Mouse (Mus musculus): ENCODE results near the gene Faim2. TPM values are rescaled to one million over a fixed set of nuclear protein-coding genes. Genes with fewer than 3 reads are reported as not detected.

Gene Faim2
- total RNA-seq (2021) = under 1 TPM; 0.05 to 0.26 TPM
- long read RNA-seq, experiment 1 = 0 reads
- long read RNA-seq, experiment 2 = 0 reads

- DNase-seq = no peak
- intact Hi-C loops (cut with DNase I) = no loop called here
These were observed at the start of gene Faim2 for GRCm38 (mm10) chr15:99527629-99528353. Gene Faim2 (minus strand): TSS chr15:99528165.

GRCm38 (mm10) chr15:99569123-99569522 lies 41.2 kb upstream of the Faim2 start:
- intact Hi-C loops (cut with DNase I) = no loop called here
- no peak for DNase-seq

DNA sequence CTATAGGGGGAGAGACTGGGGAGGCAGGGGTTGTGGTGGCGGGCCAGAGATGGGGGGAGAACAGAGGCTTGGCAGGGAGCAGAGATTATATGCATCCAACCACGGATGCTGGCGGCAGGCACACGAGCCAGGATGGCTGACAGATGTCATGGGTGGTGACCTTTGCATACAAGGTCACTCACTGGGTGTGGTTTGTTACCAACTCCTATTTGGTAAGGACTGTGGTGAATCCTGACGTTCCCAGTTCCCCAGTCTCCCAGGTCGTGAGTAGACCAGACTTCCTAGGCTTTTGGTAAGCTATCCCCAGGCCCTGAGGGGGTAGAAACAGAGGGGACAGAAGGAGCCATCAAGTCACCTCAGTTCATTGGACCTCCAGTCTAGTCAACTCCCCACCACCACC lies 40.7 kb upstream of the Faim2 start:
- DNase-seq = no peak
- intact Hi-C loops (cut with DNase I) = no loop called here

DNA sequence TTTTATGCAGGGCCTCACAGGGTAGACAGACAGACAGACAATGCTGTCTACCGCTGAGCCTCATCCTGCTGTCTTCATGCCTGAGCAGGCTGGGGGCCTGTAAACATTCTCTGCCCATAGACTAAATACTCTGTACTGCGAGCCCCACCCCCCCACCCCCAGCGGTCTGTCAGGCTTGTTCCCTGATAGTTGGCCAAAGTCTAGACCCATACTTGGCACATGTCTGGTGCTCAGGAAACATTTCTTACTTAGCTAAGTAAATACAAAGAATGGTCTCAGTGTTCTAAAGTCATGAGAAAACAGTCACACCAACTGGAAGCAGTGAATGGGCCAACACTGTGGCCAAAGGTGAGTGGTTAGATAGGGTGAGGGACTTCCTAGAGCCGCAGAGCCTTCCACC lies 39.4 kb upstream of the Faim2 start:
- intact Hi-C loops (cut with DNase I) = no loop called here
- no peak for DNase-seq

- intact Hi-C loops (cut with DNase I) = no loop called here
- DNase-seq = no peak
These were observed 32.3 kb upstream of the Faim2 start for GRCm38 (mm10) chr15:99560246-99560645.

GRCm38 (mm10) chr15:99558947-99559346 lies 31.0 kb upstream of the Faim2 start:
- intact Hi-C loops (cut with DNase I) = no loop called here
- no peak for DNase-seq

DNA sequence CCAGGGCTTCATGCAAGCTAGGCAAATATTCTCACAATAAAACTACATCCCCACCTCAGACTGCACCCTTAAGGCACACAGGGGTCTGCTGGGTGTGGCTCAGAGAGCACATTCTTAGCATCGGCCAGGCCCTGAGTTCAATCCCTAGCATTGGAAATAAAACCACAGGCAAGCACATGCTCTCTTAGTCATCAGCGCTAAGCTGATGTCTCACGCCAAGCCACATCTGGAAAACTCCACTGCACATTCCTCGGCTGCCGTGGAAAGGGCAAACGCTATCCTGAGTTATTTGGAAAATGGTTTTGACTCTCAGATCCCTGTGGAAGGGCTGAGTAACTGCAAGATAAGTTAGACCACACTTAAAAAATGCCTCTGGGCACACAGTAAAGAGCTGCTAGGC lies 25.8 kb upstream of the Faim2 start:
- intact Hi-C loops (cut with DNase I) = no loop called here
- DNase-seq = no peak

- DNase-seq = no peak
- intact Hi-C loops (cut with DNase I) = no loop called here
These were observed 21.9 kb upstream of the Faim2 start for GRCm38 (mm10) chr15:99549901-99550300.

DNA sequence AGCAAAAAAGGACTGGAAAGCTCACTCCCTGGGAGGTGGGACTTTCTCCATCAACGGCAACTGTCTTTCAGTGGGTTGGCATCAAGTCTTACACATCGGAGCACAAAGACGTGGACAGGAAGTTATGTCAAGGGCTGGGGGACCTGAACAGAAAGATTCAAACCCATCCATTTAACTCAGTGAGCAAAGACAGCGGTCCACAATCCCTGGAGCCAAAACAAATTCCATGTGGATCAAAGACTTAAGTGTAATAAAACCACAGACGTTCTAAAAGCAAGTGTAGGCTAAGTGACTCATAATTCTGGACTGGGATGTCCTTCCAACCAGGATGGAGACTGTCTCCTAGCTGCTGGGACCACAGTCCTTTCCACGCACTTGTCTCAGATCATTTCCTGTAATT lies 19.8 kb upstream of the Faim2 start:
- intact Hi-C loops (cut with DNase I) = no loop called here
- DNase-seq = no peak

DNA sequence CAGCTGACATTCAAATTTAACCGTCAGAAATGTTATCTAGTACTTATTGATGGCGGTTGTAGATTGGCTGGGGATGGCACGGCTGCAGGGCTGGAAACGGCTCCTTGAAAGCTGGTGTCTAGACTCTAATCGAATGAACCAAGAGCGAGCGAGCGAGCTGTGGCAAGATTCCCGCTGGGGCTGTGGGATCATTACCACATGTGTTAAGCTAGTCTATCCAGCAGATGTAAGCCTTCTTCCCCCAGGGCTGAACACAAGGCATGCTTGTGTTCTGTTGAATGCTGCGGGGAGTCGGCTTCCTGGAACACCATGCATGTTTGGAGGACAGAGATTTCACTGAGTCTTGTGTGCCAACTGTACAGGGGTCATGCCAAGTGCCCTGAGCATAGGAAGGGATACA lies 18.6 kb upstream of the Faim2 start:
- intact Hi-C loops (cut with DNase I) = no loop called here
- no peak for DNase-seq

DNA sequence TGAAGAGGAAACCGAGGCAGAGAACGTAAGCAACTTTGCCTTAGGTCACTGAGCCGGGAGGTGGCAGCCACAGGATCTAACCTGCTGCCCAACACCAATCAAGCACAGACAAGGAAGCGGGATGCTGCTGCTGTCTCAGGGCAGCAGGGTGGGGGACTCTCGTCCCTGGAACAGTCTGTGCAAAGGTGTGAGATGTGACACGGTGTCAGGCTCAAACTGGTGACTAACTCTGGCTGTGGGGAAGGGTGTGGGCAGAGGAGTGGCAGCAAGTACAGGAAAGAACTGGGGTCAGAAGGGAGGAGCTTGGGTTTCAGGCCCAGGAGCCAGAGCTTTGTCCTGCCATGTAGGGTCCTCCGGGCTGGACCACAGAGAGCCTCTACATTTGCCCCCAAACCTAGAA lies 16.1 kb upstream of the Faim2 start:
- DNase-seq = no peak
- intact Hi-C loops (cut with DNase I) = no loop called here

- intact Hi-C loops (cut with DNase I) = no loop called here
- DNase-seq = no peak
These were observed 11.9 kb upstream of the Faim2 start for GRCm38 (mm10) chr15:99539891-99540290.

DNA sequence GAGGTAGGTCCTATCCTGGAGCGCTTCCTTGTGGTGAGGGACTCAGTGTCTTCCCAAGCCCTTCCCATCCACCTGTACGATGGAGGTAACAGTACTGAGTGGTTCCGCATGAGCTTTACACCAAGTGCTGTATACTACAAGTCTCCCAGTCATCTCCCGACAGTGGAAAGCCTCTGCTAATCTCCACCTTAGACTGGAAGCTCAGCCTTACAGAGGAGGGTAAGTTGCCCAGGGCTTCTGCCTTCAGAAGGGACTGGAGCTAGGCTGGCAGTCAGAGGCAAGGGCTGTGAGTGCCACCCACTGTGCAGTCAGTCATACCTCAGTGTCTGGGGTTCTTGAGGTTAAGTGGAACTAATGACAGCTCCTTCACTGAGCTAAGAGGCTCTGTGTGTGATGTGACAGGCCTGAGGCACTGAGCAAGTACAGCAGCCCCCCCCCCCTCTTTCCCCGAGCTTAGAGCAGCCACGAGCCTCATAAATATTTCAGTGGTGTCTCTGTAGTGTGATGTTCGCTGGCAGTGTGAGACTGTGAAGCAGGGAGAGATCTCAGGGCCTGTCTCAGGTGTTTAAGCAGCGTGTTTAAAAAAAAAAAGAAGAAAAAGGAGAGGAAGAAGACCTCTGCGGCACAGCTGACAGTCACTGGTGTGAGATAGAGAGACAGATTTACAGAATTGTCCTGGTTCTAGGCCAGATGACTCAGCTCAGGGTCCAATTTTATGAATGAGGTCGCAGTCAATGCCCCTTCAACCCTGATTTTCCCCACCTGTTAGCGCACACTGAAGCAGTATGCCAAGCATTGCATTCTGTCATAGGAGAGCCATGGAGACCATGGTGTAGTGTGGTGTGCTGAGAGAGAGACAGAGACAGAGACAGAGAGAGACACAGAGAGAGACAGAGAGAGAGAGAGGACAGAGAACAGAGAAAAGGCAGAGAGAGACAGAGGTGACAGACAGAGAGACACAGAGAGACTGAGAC lies 9.2 kb upstream of the Faim2 start:
- DNase-seq = no peak
- intact Hi-C loops (cut with DNase I) = loop anchor here (1.0 kb wide), 1 partner anchor 41 kb away; no protein-coding TSS in a partner anchor

DNA sequence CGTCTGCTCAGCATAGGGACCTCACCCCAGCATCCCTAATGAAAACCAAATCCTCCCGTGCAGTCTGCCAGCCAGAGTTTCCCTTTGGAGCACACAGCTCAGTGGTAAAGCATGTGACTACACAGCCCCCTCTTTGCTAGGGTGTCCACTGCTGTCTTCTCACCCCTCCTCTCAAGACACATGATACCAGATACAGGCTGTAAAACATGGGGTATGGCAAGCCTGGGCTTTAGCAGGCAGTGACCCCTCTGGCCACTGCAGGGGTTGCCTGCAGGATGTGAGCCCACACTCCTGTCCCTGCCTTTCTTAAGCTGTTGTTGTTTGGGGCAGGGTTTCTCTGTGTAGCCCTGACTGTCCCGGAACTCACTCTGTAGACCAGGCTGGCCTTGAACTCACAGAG lies 4.1 kb upstream of the Faim2 start:
- no peak for DNase-seq
- intact Hi-C loops (cut with DNase I) = no loop called here

DNA sequence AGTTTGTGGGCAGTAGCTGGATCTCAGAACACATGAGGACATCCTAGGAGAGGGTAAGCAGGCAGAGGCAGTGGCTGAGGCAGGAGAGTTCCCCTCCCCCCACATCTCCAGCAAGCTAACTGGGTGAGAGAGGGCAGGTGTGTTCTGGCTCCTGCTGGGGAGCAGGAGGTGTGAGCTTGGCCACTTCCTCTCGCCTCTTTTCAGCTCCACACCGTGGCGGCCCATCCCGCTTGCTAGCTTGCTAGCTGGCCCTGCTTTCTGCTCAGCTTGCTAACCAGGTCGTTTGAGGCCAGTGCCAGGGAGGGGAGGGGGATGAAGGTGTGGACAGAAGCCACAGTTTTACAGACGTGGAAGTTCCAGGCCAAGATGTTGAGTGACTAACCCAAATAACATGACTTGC lies 3.2 kb upstream of the Faim2 start:
- intact Hi-C loops (cut with DNase I) = no loop called here
- DNase-seq = no peak

DNA sequence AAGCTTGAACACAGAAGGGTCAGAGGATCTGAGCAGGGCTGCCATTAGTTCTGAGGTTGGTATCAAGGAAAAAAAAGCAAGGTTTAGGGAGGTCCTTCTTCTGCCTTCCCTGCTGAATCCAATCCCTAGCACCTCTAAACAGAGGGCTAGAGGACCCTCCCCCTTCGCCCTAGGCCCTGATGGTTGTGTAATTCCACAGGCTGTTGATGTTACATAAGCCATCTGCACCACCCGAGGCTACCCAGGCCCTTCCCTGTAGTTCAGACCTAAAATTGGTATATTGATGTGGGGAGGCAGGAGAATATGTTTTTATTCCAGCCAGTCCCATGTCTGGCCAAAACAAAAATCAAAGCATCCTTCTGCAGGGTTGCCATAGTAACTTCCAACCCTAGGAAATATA lies 1.3 kb downstream of the Faim2 start:
- intact Hi-C loops (cut with DNase I) = no loop called here
- no peak for DNase-seq

DNA sequence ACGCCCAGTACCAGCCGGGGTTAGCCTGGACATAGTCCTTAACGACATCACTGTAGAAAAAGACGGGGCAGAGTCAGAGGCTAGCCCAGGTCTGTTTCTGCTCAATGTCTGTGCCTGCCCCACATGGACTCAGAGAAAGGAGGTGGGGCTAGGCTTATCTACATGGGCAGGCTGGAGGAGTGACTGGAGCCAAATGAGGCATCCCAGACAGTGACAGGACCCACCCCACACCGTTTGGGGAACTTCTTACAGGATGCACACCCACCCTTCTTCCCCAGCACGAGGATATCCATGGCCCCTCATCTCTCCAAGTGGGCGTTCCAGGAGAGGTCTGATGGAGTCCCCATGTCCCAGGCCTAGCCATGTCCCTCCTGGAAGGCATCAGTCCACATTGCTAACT lies 7.7 kb downstream of the Faim2 start:
- no peak for DNase-seq
- intact Hi-C loops (cut with DNase I) = no loop called here

DNA sequence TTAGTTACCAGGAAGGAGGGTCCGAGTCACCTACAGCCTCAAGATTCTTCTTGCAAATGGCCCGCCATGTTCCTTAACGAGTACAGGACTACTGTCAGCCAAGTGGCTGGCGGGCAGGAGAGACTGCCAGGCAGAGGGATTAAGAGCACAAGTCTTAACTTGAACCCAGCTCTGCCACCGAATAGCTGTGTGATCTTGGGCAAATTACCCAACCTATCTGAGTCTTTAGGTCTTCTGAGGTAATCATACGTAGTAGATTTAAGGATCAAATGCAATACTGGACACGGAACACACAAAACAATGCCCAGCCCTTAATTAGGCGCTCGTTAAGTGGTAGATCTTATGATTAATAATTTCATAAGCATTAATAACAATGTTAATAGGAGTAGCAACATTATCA lies 8.3 kb downstream of the Faim2 start:
- intact Hi-C loops (cut with DNase I) = no loop called here

DNA sequence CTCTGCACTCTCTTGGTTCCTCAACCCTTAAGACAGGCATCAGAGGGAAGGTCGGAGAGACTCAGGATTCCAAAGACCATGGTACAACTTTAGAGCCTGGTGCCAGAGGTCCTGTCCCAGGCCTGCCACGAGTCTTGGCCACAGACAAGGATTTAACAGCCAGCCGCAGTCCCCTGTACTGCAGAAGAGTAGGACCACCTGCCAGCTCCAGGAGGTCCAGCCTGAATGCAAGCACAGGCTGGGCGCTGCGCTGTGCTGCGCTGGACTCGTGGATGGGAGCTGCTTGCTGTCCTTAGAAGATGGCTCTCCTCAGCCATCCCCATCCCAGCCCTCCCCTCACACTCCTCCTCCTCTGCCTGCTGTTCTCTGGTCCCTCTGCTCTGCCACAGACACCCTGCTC lies 10.2 kb downstream of the Faim2 start:
- intact Hi-C loops (cut with DNase I) = no loop called here
- no peak for DNase-seq

More for the DNA sequence above, 8.3 kb downstream of the Faim2 start:
- no peak for DNase-seq

DNA sequence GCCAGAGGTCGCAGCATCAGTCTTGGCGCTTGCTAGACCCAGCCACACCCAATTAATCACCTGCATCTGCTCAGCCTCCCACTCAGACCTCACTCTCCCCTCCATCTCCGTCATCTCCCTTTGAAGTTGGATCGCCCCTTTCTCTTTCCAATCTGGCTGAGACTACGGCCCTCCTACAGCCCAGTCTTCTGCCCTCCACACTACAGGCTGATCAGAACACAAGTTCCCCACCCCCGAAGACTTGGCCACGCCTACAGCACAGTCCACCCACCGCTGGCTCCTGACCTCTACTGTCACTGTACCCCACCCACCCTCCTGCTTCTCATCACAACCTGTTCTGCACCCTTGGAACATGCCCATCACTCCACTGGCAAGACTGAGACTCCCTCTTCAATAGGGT lies 11.2 kb downstream of the Faim2 start:
- intact Hi-C loops (cut with DNase I) = no loop called here
- no peak for DNase-seq

GRCm38 (mm10) chr15:99511797-99512525 lies 16.0 kb downstream of the Faim2 start:
- intact Hi-C loops (cut with DNase I) = no loop called here
- DNase-seq = no peak
